Mouse (Mus musculus) megakaryocyte, adult 5-6 weeks (primary cell): ENCODE data around the gene Gabrb2. TPM values are rescaled to one million over a fixed set of nuclear protein-coding genes. Genes with fewer than 3 reads are reported as not detected.

Source experiments
- ATAC-seq: 2 replicates; pipeline ENCODE4 v1.8.0; 2016; ENCODE audit warnings: mild to moderate bottlenecking, inconsistent platforms; ENCODE audit not compliant: poor library complexity, severe bottlenecking
- total RNA-seq, 2 experiments: library from RNA; stranded (forward) in 1 of 2; stranded (reverse) in 1 of 2; fragments of 153-499, 151-499 nt in 1 of 2; fragments of 221-1000, 200-1000 nt in 1 of 2; gene quantifications; 2 replicates each; pipeline versions ENCODE4 v1.2.3 to v1.2.4; 2015 to 2017

Gene Gabrb2
- total RNA-seq (2015) (not detected in 2 replicates), total RNA-seq (2017) (not detected in 2 replicates)

DNA sequence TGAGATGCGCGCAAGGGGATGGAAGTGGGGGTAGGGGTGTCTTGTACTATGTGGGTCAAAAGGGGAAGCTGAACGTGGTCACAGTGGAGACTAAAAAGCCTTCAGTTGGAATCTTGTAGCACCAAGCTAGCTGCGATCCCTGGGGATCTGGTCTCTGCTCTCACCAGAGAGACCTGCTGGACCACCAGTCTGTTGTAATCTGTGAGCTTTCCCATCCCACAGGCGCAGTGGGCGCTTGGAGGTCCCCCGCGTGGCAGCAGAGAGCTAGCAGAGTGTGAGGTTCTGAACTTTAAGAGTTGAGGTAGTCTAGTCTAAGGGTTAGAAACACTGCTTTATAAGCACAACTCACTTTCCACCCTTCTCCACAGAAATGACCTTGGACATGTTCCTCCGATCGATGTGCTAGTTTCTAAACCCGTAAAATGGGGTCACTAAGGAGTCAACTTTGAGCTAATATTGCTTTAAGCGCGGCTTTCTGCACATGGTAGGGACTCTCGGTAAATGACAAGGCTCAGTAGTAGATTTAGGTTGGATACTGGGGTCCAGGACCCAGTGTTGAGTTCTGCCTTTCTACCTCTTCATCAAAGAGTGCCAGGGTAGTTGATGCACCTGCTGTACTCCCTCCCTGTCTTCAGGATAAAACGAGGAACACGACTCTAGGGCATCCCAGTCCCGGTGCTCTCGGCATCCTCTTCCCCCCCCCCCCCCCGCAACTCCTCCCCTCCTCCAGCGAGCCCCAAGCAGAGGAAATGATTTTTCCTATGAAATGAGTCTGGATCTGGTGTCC lies at the start of gene Gabrb2:
Gabrb2 (plus strand) TSS at position 762 of the 787 bp plus-strand sequence.
- ATAC-seq = no peak

GRCm38 (mm10) chr11:42378983-42379382 lies 40.6 kb upstream of the Gabrb2 start:
- no peak for ATAC-seq

DNA sequence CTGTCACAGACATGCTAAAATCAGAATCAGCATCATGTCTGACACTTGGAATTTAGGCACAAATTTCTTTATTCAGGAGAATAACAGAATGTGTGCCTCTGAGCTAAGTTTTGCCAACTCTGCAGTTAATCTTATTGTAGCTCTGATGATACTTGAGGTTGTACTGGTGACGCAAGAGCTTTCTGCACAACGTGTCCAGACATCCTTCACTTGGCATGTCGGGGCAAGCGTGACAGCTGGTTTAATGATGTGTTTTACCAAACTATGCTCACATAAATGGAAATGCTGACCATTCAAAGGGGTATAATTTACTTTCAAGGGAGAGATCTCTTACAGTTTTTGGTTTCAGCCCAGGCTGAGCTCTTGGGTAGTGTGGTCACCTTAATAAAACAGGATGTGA lies 33.1 kb upstream of the Gabrb2 start:
- no peak for ATAC-seq

GRCm38 (mm10) chr11:42390682-42391290 lies 28.8 kb upstream of the Gabrb2 start:
- ATAC-seq = no peak

- ATAC-seq = no peak
Measured at GRCm38 (mm10) chr11:42393451-42393850, 26.1 kb upstream of the Gabrb2 start.

DNA sequence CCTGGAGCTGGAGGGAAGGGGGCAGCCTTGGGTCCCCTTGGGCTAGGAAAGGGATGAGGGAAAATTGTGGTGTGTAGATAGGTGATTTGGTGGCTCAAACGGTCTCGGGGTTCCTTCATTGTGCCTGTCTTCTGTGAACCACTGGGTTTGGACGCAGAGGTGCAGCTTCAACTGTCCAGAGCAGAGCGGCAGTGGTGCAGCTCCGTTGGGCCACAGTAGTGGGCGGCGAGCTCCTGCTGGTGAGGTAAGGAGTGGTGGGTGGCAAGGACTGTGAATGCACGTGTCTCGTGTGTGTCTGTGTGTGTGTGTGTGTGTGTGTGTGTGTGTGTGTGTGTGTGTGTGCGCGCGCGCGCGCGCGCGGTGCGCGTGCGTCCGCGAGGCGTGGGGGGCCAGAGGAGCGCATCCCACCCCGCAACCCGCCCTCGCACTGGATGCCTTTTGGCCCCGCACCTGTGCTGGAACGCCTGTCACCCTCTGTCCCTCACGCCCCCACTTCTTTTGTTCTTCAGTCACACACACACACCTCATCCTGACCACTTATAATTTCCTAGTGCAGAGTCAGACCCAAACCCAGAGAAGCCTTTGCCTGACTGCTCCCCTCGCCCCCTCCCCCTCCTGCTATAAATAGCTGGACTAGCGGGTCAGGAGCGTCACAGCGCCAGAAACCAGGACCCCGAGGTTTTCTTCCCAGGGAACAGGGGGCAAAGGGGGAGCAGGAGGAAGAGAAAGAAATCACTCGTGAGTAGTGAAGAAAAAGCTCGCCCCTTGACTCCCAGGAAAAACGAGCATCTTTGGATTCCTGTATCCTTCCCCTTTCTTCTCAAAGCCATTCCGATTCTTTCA lies 455 bp downstream of the Gabrb2 start:
- ATAC-seq = no peak

DNA sequence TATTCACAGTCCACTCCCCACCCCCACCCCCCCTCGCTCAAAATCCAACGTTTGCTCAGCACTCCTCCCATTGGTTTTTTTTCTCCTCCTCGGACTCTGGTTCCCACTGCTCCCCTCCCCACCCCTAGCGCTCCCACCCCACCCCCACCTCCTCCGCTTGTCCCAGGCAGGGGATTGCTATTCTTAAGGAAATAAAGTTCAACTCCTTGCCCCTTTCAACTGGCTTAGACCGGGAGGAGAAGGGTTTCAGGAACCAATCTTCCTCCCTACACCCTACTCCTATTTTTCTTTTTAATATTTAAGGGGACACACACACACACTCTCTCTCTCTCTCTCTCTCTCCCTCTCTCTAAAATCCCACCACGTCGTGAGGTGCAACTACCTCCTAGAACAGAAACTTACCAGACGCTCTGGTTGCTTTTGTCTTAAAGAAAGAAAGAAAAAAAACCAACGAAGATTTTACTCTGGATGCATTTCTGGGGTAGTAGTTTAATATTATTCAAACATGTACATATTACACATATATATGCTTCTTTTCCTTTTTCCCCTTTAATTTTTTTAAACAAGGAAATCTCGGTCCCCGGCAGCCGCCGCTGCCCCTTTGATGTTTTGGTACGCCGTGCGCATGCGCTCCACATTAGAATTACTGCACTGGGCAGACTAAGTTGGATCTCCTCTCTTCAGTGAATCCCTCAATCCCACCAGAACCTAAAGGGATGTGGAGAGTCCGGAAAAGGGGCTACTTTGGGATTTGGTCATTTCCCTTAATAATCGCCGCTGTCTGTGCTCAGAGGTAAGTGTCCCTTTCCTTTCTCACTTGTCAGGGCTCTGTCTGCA lies 1.3 kb downstream of the Gabrb2 start:
- no peak for ATAC-seq

DNA sequence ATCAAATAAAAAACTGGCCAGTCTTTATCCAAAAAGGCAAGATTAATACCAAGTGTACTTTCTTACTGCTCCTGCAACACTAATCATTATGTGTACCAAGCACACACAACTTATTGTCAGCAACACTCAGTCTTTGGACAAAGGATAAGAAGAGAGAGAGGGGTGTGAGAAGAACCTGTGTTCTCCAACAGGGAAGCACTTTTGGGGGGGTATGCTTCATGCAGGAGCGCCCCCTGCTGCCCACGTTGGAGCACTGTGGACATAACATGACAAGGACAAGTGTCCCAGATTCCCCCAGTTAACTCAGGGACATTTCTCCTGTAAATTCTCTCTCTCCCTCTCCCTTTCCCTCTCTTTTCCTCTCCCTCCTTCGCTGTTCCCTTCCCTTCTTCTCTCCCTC lies 3.7 kb downstream of the Gabrb2 start:
- no peak for ATAC-seq

- no peak for ATAC-seq
Measured at GRCm38 (mm10) chr11:42431495-42431894, 11.9 kb downstream of the Gabrb2 start.

- ATAC-seq = no peak
Measured at GRCm38 (mm10) chr11:42438978-42439377, 19.4 kb downstream of the Gabrb2 start.

- ATAC-seq = no peak
Measured at GRCm38 (mm10) chr11:42443641-42444040, 24.1 kb downstream of the Gabrb2 start.

- ATAC-seq = no peak
Measured at GRCm38 (mm10) chr11:42448929-42449328, 29.4 kb downstream of the Gabrb2 start.

- ATAC-seq = no peak
Measured at GRCm38 (mm10) chr11:42464136-42464535, 44.6 kb downstream of the Gabrb2 start.

DNA sequence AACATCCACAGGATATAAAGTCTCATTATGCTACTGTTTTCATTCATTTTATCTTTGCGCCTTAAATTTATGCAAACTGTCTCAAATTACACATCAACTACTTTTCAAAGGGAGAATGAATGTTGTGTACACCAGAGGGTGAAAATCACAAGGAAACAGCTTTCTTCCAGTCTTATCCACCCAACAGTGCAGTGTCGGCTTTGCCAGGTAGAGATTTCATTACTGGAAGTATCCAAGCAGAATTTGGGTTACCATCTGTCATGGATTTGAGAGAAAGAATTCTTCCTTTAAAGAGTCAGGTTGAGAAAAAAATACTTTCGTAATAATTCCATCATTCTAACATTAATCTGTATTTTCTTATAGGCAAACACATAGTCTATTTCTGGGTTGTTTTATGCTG lies 48.8 kb downstream of the Gabrb2 start:
- no peak for ATAC-seq

DNA sequence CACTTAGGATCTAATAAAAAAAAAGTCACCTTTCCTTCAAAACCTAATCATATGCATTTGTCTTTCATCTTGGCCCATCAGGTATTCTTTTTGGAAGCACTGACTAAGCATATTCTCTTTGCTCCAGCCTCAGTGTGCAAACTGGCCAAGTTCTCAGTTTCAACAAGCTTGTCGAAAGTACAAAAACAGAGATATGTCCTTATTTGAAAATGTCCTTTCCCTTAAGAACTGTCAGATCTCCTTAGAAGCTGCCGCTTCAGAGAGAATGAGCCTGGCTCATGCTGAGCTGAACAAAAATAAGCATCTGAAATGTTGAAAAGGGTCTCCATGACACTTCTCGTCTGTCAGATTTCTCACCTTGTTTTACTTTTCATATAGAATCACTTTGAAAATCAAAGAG lies 55.0 kb downstream of the Gabrb2 start:
- ATAC-seq = no peak

DNA sequence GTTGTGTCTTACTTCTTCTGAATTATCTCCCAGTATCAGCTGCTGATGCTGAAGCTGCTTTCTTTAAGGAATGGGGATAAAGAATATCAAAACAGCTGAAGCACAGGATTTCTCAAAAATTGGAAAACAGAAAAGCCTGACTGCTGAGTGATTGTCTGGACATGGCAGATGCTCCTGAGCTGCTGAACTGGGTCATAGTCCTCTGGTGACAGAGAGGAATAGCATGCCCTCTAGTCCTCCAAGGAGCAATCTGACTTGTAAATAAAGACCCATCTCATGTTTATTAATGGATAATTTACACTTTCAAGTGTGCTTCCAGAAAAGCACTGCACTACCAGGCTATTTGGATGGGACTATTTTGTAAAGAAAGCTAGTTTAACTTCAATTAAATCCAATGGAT lies 68.1 kb downstream of the Gabrb2 start:
- no peak for ATAC-seq

DNA sequence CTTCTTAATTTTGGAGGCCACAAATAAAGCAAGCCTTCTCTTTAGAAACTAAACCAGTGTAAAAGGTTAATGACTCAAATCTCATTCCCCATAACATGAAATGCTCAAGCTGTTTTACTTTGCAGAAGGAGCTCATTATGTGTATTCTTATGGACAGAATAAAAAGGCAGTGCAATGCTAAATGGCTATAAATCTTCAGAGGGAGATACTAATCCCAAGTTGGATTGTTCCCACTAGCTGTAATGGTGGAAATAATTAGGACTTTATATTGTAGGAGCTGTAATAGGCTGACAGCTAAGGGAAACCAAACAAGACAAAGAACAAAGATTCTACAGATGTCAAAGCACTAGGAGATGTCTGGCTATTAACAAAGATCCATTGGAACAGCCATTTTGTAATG lies 81.6 kb downstream of the Gabrb2 start:
- no peak for ATAC-seq

DNA sequence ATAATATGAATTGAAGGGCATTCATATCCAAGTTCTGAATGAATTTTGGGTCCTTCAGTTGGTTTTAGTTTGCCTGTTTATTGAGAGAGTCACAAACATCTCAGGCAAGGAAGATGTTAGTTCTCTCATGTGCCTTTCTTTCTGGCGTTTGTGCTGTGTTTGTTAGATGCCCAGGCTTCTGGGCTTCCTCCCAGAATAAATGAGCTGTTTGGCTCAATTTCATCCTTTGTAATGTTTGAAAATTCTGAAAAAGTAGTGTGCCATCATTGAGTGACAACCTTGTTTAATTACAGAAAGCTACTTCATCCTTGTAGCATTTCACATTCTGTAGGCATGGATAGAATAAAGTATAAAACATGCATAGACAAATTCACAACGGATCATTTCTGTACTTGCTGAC lies 85.9 kb downstream of the Gabrb2 start:
- ATAC-seq = no peak

DNA sequence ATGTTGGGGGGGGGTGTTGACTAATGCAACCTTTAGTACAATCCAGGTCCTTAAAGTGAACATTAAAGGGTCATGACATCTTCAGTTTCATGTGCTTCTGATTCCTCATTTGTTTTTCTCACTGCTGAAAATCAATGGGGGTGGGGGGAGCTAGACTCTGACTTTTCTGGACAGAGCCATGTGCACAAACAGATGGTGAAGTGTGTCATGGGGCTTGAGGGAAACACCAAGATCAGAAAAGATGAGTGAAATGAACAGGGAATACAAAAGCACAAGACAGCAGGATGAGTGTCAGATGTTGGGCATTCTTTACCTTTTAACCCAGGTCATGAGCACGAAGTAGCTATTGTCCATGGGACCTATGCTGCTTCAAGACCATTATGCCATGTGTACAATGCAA lies 86.4 kb downstream of the Gabrb2 start:
- ATAC-seq = no peak

DNA sequence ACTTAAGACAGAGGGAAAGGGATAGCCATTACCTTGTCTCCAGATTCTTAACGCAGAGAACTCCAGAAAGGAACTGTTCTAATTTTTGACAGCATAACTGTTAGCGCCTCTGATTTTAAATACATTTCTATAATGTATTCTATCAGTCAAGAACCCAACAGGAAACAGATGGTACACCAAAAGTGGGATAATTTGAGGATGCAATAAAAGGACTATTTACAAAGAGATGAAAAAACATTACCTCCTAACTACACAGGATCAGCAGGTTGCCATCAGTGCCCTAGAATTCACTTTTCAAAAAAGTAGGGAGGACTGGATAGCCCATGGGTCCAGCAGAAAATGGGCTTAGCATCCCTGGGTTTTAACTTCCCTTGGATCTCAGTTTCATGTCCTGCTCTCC lies 102.4 kb downstream of the Gabrb2 start:
- no peak for ATAC-seq
